Mouse (Mus musculus) fibroblast of lung, adult 2 months (primary cell): ENCODE measurements around the gene Ifna6.
"Not testable (repeated sequence)": the region's sequence is repeated elsewhere in the genome, so short reads cannot be mapped to it uniquely, and the experiment has no call there.

ENCODE experiments used
- DNase-seq: peaks from one replicate; pipeline ENCODE4 v3.0.0-alpha.2; 2011; ENCODE audit warnings: low read depth

Ifna6 gene

DNA sequence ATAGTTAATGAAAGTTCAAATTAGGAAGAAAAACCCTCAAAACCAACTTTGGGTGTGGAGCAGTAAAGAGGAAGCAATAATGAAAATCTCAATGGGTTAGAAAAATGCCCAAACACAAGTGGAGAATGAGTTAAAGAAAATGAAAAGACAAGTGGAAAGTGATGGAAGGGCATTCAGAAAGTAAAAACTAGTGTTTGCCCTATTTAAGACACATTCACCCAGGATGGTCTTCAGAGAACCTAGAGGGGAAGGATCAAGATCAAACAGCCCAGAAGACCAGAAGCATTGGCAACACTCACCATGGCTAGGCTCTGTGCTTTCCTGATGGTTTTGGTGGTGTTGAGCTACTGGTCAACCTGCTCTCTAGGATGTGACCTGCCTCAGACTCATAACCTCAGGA is at the start of gene Ifna6:
Ifna6 (plus strand) TSS at position 301 of the 400 bp plus-strand sequence.
- DNase-seq, result not testable (repeated sequence)

- not testable (repeated sequence) for DNase-seq
Measured at GRCm38 (mm10) chr4:88779550-88779949, 47.7 kb upstream of the Ifna6 start, which contains the start of gene Gm13272. Gene Gm13272, plus strand, starts transcription at chr4:88779850.

DNA sequence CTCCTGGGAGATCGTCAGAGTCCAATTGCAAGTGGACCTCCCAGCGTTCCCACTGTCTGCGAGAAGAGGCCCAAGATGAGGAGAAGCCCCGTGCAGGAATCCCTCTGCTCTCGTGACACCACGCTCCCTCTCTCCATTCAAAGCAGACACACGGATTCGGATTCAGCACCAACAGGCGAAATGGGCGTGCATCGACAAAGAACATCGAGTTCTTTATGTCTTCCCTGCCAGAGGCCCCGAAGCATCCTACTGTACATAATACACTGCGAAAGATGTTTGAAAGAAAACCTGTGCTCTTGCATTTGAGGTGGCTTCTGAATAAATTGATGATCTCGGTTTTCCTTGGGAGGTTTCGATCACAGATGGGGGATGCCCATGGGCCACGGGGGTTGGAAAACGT is 46.9 kb upstream of the Ifna6 start:
- DNase-seq, result not testable (repeated sequence)

DNA sequence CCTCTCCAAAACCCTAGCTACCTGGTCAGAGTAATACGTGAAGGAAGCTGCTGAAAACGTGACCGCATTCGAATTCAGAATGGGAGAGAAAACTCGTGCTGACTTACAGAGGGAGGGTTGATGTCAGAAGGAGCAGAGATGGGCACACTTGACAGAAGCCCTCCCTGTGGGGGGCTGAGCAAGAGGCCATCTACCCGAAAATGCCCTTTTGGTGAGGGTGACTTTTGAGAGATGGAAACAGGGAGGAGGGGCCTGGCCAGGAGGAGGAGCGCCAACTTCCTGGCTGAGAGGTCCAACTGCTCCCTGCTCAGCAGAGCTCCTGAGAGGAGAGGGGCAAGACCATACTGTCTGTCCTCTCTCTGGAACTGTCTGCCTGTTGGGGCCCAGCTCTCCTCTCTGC is 45.4 kb upstream of the Ifna6 start, which contains the start of gene Ifnz:
Ifnz (plus strand) TSS at position 301 of the 400 bp plus-strand sequence.
- not testable (repeated sequence) for DNase-seq

DNA sequence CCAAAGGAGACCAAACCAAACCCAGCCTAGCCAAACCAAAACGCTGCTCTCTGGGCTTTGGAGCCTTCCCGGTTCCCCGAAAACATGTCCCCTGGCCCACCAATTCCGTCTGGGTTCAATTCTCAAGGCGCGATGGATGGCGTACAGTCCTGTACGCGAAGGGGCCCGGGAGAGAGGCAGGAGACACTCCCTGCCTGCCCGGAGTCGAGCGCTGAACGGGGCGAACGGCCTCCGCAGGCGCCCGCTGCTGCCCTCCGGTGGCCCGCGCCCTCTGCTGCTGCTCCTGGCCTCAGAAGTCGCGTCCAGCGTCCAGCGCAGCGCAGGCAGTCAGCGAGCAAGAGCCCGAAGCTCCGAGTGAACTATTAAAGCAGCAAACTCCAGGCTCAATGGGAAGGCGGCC is 44.9 kb upstream of the Ifna6 start:
- not testable (repeated sequence) for DNase-seq

- DNase-seq, result not testable (repeated sequence)
Measured at GRCm38 (mm10) chr4:88785409-88785808, 41.8 kb upstream of the Ifna6 start, which contains the start of gene Gm13276. Gene Gm13276, plus strand, starts transcription at chr4:88785709.

- not testable (repeated sequence) for DNase-seq
Measured at GRCm38 (mm10) chr4:88788402-88788801, 38.8 kb upstream of the Ifna6 start, which contains the start of gene Gm13277. Gene Gm13277, plus strand, starts transcription at chr4:88788632.

- DNase-seq, result not testable (repeated sequence)
Measured at GRCm38 (mm10) chr4:88791250-88791649, 36.0 kb upstream of the Ifna6 start, which contains the start of gene Gm13278. Gene Gm13278, plus strand, starts transcription at chr4:88791550.

DNA sequence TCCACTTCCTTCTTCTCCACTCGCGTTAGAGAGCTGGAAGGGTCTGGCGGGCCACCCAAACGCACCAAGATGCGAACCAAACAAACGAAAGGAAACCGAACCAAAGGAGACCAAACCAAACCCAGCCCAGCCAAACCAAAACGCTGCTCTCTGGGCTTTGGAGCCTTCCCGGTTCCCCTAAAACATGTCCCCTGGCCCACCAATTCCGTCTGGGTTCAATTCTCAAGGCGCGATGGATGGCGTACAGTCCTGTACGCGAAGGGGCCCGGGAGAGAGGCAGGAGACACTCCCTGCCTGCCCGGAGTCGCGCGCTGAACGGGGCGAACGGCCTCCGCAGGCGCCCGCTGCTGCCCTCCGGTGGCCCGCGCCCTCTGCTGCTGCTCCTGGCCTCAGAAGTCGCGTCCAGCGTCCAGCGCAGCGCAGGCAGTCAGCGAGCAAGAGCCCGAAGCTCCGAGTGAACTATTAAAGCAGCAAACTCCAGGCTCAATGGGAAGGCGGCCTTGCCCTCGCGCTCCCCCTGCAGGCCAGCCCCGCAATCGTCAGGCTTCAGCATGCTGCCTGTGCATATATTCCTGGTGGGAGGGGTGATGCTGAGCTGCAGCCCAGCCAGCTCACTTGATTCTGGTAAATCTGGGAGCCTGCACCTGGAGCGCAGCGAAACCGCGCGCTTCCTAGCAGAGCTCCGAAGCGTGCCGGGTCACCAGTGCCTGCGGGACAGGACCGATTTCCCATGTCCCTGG is 33.1 kb upstream of the Ifna6 start, which contains the start of gene Gm13275:
Gm13275 (plus strand) TSS at position 552 of the 740 bp plus-strand sequence.
- DNase-seq, result not testable (repeated sequence)

- not testable (repeated sequence) for DNase-seq
Measured at GRCm38 (mm10) chr4:88797097-88797496, 30.1 kb upstream of the Ifna6 start, which contains the start of gene Gm13279. Gene Gm13279, plus strand, starts transcription at chr4:88797397.

DNA sequence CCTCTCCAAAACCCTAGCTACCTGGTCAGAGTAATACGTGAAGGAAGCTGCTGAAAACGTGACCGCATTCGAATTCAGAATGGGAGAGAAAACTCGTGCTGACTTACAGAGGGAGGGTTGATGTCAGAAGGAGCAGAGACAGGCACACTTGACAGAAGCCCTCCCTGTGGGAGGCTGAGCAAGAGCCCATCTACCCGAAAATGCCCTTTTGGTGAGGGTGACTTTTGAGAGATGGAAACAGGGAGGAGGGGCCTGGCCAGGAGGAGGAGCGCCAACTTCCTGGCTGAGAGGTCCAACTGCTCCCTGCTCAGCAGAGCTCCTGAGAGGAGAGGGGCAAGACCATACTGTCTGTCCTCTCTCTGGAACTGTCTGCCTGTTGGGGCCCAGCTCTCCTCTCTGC is 27.9 kb upstream of the Ifna6 start, which contains the start of gene Gm13285:
Gm13285 (plus strand) TSS at position 301 of the 400 bp plus-strand sequence.
- not testable (repeated sequence) for DNase-seq

GRCm38 (mm10) chr4:88802954-88803353 is 24.3 kb upstream of the Ifna6 start, which contains the start of gene Gm13287:
Gene Gm13287, plus strand, starts transcription at chr4:88803254.
- DNase-seq, result not testable (repeated sequence)

- DNase-seq, result not testable (repeated sequence)
Measured at GRCm38 (mm10) chr4:88805231-88805630, 22.0 kb upstream of the Ifna6 start, which contains the start of gene Gm13288. Gene Gm13288, plus strand, starts transcription at chr4:88805531.

DNA sequence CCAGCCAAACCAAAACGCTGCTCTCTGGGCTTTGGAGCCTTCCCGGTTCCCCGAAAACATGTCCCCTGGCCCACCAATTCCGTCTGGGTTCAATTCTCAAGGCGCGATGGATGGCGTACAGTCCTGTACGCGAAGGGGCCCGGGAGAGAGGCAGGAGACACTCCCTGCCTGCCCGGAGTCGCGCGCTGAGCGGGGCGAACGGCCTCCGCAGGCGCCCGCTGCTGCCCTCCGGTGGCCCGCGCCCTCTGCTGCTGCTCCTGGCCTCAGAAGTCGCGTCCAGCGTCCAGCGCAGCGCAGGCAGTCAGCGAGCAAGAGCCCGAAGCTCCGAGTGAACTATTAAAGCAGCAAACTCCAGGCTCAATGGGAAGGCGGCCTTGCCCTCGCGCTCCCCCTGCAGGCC is 21.5 kb upstream of the Ifna6 start:
- not testable (repeated sequence) for DNase-seq

- no peak for DNase-seq
Measured at GRCm38 (mm10) chr4:88815928-88816327, 11.3 kb upstream of the Ifna6 start, which contains the start of gene Ifna7. Gene Ifna7, plus strand, starts transcription at chr4:88816228.

- no peak for DNase-seq
Measured at GRCm38 (mm10) chr4:88819659-88820058, 7.6 kb upstream of the Ifna6 start, which contains the start of gene Ifna11. Gene Ifna11, plus strand, starts transcription at chr4:88819959.

GRCm38 (mm10) chr4:88822995-88823394 is 4.2 kb upstream of the Ifna6 start:
- peak; percentile 5 for DNase-seq

DNA sequence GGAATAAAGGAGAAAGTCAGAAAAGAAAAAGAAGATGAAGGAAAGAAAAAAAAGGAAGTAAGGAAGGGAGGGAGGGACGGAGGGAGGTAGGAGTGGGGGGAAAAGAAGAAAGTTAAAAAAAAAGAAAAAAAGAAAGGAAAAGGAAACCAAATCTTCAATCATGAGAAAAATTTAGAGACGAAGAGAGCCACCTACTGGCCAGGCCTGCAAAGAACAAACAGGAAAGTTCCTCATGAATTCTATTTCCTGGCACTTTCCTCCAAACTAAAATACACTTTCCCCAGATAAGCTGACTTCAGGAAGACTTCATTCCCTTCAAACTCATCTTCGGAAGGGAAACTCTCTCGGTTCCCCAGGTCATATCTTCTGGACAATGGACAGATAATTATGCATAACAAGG is 3.3 kb downstream of the Ifna6 start:
- DNase-seq, result peak; percentile 16

GRCm38 (mm10) chr4:88835225-88835624 is 8.0 kb downstream of the Ifna6 start, which contains the start of gene Ifna5:
Gene Ifna5, plus strand, starts transcription at chr4:88835525.
- not testable (repeated sequence) for DNase-seq

- peak; percentile 4 for DNase-seq
Measured at GRCm38 (mm10) chr4:88838828-88839227, 11.6 kb downstream of the Ifna6 start.

- no peak for DNase-seq
Measured at GRCm38 (mm10) chr4:88840058-88840457, 12.8 kb downstream of the Ifna6 start.

GRCm38 (mm10) chr4:88841438-88841911 is 14.3 kb downstream of the Ifna6 start, which contains the start of gene Ifna4:
Gene Ifna4, plus strand, starts transcription at chr4:88841861.
- DNase-seq, result no peak
